Mouse (Mus musculus) kidney, postnatal 14 days (tissue): ENCODE results near the gene Mgrn1.
A peak's percentile ranks its signal among the peaks of the same experiment; 100 is the strongest.

Source experiments
- DNase-seq: peaks from one replicate; pipeline ENCODE4 v3.0.0; 2022; ENCODE audit warnings: mixed read lengths

Mgrn1 gene

DNA sequence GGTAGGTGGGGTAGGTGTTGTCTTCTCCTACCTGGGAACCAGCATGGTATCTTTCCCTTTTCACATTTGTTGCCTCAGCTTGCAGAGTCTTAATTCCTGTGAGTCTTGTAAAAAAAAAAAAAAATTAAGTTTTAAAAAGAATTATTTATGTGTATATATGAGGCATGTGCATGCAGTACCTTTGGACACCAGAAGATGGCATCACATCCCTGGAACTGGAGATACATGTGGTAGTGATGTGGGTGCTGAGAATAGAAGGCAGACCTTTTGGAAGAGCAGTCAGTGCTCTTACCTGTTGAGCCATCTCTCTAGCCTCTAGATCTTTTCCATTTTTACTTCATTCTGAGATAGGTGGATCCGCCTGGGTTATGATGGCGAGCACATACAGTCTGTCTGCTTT lies 23.7 kb downstream of the Mgrn1 start:
- DNase-seq, result no peak

GRCm38 (mm10) chr16:4910758-4911157 lies 24.7 kb downstream of the Mgrn1 start:
- no peak for DNase-seq

DNA sequence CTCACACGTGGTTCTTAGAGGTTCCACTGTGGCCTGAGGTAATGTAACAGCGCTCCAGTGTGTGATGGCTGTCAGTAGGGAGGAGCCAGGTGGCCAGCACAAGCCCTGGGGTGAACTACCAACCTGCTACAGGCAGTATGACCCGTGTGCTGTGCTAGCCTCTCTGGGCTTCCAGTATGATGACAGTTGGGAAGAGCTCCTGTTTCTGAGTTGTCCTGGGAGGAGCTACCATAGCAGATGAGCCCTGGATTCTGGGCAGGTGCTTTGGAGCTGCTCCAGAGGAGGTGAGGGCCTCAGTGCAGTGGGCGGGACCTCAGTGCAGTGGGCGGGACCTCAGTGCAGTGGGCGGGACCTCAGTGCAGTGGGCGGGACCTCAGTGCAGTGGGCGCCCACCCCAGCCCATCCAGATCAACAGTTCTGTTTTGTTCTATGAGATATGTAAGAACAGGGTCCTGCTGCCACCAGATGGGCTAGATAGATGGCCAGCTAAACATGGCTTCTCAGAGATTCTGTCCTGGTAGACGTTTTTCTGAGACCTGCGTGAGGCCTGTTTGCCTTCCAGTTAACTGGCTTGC lies 26.1 kb downstream of the Mgrn1 start:
- peak; percentile 19 for DNase-seq

- peak; percentile 35 for DNase-seq
Measured at GRCm38 (mm10) chr16:4912907-4913782, 27.1 kb downstream of the Mgrn1 start.

DNA sequence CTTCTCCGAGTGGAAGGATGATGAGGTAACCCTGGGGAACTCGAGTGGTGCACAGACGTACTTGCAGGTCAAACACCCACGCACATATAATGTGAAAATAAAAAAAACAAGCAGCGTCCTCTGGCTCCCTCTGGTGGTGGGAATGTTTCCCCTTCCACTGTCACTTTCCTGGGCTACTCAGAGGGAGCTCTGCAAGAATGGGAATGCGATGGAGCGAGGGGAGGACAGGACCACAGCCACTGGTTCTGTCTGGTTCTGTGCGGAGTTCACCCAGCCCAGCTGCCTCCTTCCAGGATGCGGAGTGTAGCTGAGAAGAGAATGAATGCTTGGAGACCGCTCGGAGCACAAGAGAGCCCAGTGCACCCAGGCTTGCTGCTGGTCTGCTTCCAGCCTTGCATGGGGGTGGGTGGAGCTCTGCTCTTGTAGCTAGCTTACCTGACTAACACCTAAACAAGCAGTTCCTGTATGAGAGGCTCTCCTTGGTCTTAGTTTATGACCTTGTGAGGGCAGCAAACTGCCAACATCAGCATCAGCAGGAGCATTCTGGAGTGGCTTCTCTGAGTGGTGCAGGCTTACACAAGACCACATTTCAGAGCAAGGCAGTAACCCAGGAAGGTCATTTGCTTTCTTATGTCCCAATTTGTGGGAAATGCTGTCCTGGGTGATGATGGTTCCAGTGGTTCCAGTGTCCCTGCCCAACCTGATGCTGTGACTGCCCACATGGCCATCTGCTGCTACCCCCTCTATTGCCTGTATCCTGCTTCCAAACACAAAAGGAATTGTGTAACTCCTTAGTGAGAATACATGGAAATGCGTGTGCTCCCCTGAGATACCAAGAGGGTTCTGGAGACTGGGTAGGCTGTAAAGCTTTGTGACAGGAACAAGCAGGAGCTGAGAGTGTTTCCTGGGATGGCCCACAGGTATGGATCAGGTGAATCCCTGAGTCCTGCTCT lies 28.0 kb downstream of the Mgrn1 start:
- DNase-seq, result peak; percentile 90

- no peak for DNase-seq
Measured at GRCm38 (mm10) chr16:4915931-4916330, 29.9 kb downstream of the Mgrn1 start.

GRCm38 (mm10) chr16:4916608-4917007 lies 30.6 kb downstream of the Mgrn1 start:
- no peak for DNase-seq

DNA sequence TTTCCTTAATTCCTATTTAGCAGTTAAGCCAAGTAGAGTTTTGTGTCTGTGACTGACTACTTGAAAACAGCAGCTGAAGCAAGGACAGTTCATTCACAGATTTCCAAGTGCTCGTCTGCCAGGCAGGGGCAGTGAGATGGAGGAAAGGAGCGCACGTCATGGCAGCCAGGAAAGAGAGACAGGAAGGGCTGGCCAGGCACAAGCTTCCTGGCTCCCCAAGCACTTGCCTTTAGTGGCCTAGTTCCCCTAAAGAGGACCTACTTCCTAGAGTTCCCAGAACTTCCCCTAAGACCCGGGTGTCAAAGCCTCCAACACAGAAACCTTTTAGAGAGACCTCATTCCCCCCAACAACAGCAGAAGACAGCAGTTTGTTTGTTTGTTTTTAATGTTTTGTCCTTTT lies 34.5 kb downstream of the Mgrn1 start:
- no peak for DNase-seq

GRCm38 (mm10) chr16:4922481-4922880 lies 36.4 kb downstream of the Mgrn1 start:
- no peak for DNase-seq

DNA sequence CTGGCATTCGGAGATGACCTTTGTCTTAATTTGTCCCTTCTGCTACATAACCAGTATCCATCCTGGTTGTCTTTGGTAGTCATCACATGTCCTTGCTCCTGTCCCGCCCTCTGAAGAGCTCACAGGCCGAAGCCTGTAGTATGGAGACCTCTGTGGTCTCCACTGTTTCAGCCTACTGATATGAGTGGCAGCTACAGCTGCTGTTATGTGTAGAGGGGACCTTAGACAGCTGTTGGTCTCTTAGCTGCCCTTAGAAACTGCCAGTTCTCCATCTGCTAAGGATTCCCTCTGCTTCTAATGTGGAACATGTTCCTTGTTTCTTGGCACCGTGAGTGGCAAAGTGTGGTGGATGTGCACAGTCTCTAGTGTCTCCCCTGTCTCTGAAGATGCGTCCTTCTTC lies 37.9 kb downstream of the Mgrn1 start:
- DNase-seq, result no peak

GRCm38 (mm10) chr16:4927967-4928366 lies 41.9 kb downstream of the Mgrn1 start:
- no peak for DNase-seq

GRCm38 (mm10) chr16:4928474-4928873 lies 42.4 kb downstream of the Mgrn1 start:
- DNase-seq, result no peak

- peak; percentile 90 for DNase-seq
Measured at GRCm38 (mm10) chr16:4932429-4932828, 46.4 kb downstream of the Mgrn1 start.

GRCm38 (mm10) chr16:4935430-4935829 lies 49.4 kb downstream of the Mgrn1 start:
- no peak for DNase-seq

DNA sequence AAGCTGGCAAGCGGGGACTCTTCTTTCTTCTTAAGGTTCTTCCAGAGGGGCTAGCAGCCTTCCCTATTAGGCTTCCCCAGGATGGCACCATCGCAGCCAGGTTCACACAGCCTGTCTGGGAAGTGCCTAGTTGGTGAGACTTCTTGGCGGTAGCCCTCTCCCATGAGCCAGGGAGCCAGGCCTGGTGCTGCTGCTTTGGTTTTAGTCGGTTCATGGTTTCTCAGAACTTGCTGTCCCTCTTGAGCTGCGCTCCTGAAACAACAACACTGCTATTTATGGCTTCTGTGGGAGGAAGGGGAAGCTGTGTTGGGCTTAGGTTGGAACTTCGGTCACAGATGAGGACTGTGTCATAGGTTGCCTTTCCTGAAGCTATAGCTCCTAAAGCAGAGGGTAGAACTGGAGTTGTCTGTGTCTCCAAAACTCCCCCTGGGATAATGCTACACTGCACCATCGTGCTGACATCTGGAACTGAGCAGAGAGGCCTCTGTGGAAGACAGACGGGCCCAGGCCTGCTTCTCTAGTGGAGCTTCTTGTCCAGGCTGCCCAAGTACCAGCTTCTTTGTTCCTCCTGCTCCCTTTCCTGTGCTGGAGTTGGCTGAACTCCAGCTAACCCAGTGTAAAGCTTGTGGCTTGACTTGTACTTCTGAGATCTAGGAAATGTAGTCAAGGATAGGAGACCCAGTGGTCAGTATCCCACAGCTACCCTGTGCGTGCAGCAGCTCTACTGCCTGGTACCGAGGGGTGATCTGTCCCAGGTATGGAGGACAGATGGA lies 50.1 kb downstream of the Mgrn1 start:
- peak; percentile 37 for DNase-seq

- peak; percentile 45 for DNase-seq
Measured at GRCm38 (mm10) chr16:4937351-4938190, 51.5 kb downstream of the Mgrn1 start.

DNA sequence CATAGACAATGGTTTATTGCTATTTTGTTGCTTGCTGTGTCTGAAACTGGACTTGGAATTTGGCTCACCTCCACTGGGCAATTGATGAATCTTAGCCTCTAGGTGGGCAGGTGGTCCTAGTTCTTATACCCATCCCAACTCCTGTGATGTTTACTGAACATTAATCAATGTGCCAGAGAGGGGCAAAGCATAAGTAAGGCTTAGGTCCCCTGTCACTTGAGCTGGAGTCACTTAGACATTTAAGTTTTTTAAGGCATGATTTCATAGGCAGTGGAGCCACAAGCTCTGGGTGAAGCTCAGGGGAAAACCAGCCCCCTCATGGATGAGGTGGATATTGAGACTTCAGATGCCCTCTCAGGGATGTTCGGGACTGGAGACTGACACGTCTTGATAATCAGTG lies 52.4 kb downstream of the Mgrn1 start, which contains the start of gene Nudt16l1:
Gene Nudt16l1, plus strand, starts transcription at position 301 of the 400 bp plus-strand sequence.
- no peak for DNase-seq

- DNase-seq, result peak; percentile 97
Measured at GRCm38 (mm10) chr16:4938989-4939388, 52.9 kb downstream of the Mgrn1 start.

DNA sequence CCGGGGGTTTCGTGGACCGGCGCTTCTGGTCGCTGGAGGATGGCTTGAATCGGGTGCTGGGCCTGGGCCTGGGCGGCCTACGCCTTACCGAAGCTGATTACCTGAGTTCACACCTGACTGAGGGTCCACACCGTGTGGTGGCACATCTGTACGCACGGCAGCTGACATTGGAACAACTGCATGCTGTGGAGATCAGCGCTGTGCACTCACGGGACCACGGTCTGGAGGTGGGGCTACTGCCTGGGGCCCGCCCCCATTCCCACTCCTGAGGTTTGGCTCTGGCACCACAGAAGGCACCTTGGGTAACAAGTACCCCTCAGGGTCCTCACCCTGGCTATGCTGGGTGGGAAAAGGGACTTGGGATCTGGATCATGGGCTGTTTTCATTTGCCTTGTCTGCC lies 53.4 kb downstream of the Mgrn1 start:
- DNase-seq, result peak; percentile 68

GRCm38 (mm10) chr16:4940311-4940850 lies 54.3 kb downstream of the Mgrn1 start:
- no peak for DNase-seq

- DNase-seq, result no peak
Measured at GRCm38 (mm10) chr16:4941016-4941415, 55.0 kb downstream of the Mgrn1 start.
